Mouse (Mus musculus): ENCODE results near the gene Cebpe. TPM values are rescaled to one million over a fixed set of nuclear protein-coding genes. Genes with fewer than 3 reads are reported as not detected.

The Cebpe gene
- total and polyA plus RNA-seq, 3 experiments: 0.32 TPM; not detected in 2

GRCm38 (mm10) chr14:54737634-54738033 lies 25.7 kb upstream of the Cebpe start:
- H3K79me2 ChIP-seq (ENCODE audit: control insufficient read depth, insufficient read depth, low read length, poor library complexity): no peaks in the 10 kb centered on the region
- no peak overlapping the region for H3K9ac ChIP-seq (ENCODE audit: control insufficient read depth, low read depth, low read length, poor library complexity, severe bottlenecking)
- H3K4me1 ChIP-seq (ENCODE audit: control insufficient read depth in 1 of 2, insufficient read depth in 2 of 2, low read length in 2 of 2): peaks cover 0 to 16% of the 10 kb centered on the region in 2 experiments; a peak in 3 of 4 replicates
- no peaks in the 10 kb centered on the region; a peak in 1 of 4 replicates for H3K27me3 ChIP-seq (ENCODE audit: control insufficient read depth in 1 of 2, insufficient read depth in 2 of 2, low read length in 2 of 2)
- TF ChIP-seq RCOR1 (IDR thresholded peaks at IDR 0.05; ENCODE audit: low read depth, low read length): no peak
- no peak for TF ChIP-seq POLR2AphosphoS5 (IDR thresholded peaks at IDR 0.05; ENCODE audit: borderline replicate concordance, low read depth, low read length)
- TF ChIP-seq ELF1 (IDR thresholded peaks at IDR 0.05; ENCODE audit: low read depth, low read length): no peak
- TF ChIP-seq E2F4 (IDR thresholded peaks at IDR 0.05; ENCODE audit: borderline replicate concordance, low read depth, low read length): no peak
- no peak for TF ChIP-seq GABPA (IDR thresholded peaks at IDR 0.05; ENCODE audit: low read depth, low read length)
- TF ChIP-seq CHD1 (IDR thresholded peaks at IDR 0.05; ENCODE audit: low read depth, low read length): no peak
- TF ChIP-seq ETS1 (IDR thresholded peaks at IDR 0.05; ENCODE audit: low read depth, low read length): no peak
- TF ChIP-seq KAT2A (conservative IDR thresholded peaks at IDR 0.05; ENCODE audit: low read depth, low read length): no peak
- no peak for TF ChIP-seq CHD2 (IDR thresholded peaks at IDR 0.05; ENCODE audit: low read length)
- no peak for TF ChIP-seq USF2 (IDR thresholded peaks at IDR 0.05; ENCODE audit: borderline replicate concordance in 1 of 2, insufficient read depth in 1 of 2, low read depth in 1 of 2, low read length in 2 of 2)
- no peak for TF ChIP-seq TCF12 (IDR thresholded peaks at IDR 0.05; ENCODE audit: low read depth, low read length)
- TF ChIP-seq MAZ (IDR thresholded peaks at IDR 0.05; ENCODE audit: low read depth, low read length): no peak
- no peak for TF ChIP-seq MAFK (IDR thresholded peaks at IDR 0.05; ENCODE audit: borderline replicate concordance, low read depth, low read length)
- no peak for TF ChIP-seq POLR2AphosphoS2 (IDR thresholded peaks at IDR 0.05; ENCODE audit: low read length)
- TF ChIP-seq HCFC1 (IDR thresholded peaks at IDR 0.05; ENCODE audit: low read depth, low read length): no peak
- no peak for TF ChIP-seq NELFE (IDR thresholded peaks at IDR 0.05; ENCODE audit: low read depth, low read length)
- no peak for TF ChIP-seq JUND (IDR thresholded peaks at IDR 0.05; ENCODE audit: low read depth, low read length)
- no peak for TF ChIP-seq POLR2A (IDR thresholded peaks at IDR 0.05; ENCODE audit: control insufficient read depth in 1 of 2, insufficient read depth in 1 of 2, low read depth in 1 of 2, low read length in 2 of 2, poor library complexity in 1 of 2)
- H3K27ac ChIP-seq (ENCODE audit: control insufficient read depth, low read depth, low read length): no peak overlapping the region
- H3K4me3 ChIP-seq (ENCODE audit: control insufficient read depth in 1 of 2, insufficient read depth in 1 of 2, low read depth in 2 of 2, low read length in 2 of 2): no peak overlapping the region
- DNase-seq (ENCODE audit: low read depth, low spot score): no peak
- H3K9me3 ChIP-seq (replicated peaks; ENCODE audit: insufficient read depth, low read length): no peaks in the 10 kb centered on the region
- no peaks in the 10 kb centered on the region for H3K36me3 ChIP-seq (ENCODE audit: control insufficient read depth in 1 of 2, insufficient read depth in 2 of 2, low read length in 2 of 2)

- no peak overlapping the region for H3K4me3 ChIP-seq (ENCODE audit: control insufficient read depth in 1 of 2, insufficient read depth in 1 of 2, low read depth in 2 of 2, low read length in 2 of 2)
- TF ChIP-seq JUND (IDR thresholded peaks at IDR 0.05; ENCODE audit: low read depth, low read length) (no peak), ZMIZ1 (IDR thresholded peaks at IDR 0.05; ENCODE audit: low read depth, low read length) (no peak), MXI1 (IDR thresholded peaks at IDR 0.05; ENCODE audit: low read depth, low read length) (no peak), CTCF (IDR thresholded peaks at IDR 0.05 in 2 of 3, conservative IDR thresholded peaks at IDR 0.05 in 1 of 3; ENCODE audit: control insufficient read depth in 1 of 3, insufficient read depth in 1 of 3, low read depth in 2 of 3, low read length in 3 of 3, poor library complexity in 1 of 3, severe bottlenecking in 1 of 3) (no peak), POLR2AphosphoS5 (IDR thresholded peaks at IDR 0.05; ENCODE audit: borderline replicate concordance, low read depth, low read length) (no peak)
- H3K9ac ChIP-seq (ENCODE audit: control insufficient read depth, low read depth, low read length, poor library complexity, severe bottlenecking): no peak overlapping the region
- H3K27me3 ChIP-seq (ENCODE audit: control insufficient read depth in 1 of 2, insufficient read depth in 2 of 2, low read length in 2 of 2): no peaks in the 10 kb centered on the region; a peak in 1 of 4 replicates
- DNase-seq (ENCODE audit: low read depth, low spot score): no peak
- no peaks in the 10 kb centered on the region for H3K9me3 ChIP-seq (replicated peaks; ENCODE audit: insufficient read depth, low read length)
- no peaks in the 10 kb centered on the region for H3K79me2 ChIP-seq (ENCODE audit: control insufficient read depth, insufficient read depth, low read length, poor library complexity)
- H3K27ac ChIP-seq (ENCODE audit: control insufficient read depth, low read depth, low read length): no peak overlapping the region
- H3K4me1 ChIP-seq (ENCODE audit: control insufficient read depth in 1 of 2, insufficient read depth in 2 of 2, low read length in 2 of 2): peaks cover 0 to 16% of the 10 kb centered on the region in 2 experiments; a peak in 3 of 4 replicates
- no peaks in the 10 kb centered on the region for H3K36me3 ChIP-seq (ENCODE audit: control insufficient read depth in 1 of 2, insufficient read depth in 2 of 2, low read length in 2 of 2)
Observed at GRCm38 (mm10) chr14:54736555-54737552, 24.9 kb upstream of the Cebpe start.
